Mouse (Mus musculus) stomach, embryonic 16.5 days (tissue): ENCODE results near the gene Olr1. TPM values are rescaled to one million over a fixed set of nuclear protein-coding genes. Genes with fewer than 3 reads are reported as not detected.
A peak's percentile ranks its signal among the peaks of the same experiment; 100 is the strongest.

ENCODE experiments used
- ATAC-seq: fragments of 200-750 bp; cut with Nextera tagmentation; 2 replicates; pipeline ENCODE4 v1.8.0; 2017; ENCODE audit warnings: moderate number of reproducible peaks, moderate TSS enrichment; ENCODE audit not compliant: insufficient read depth, low FRiP score
- H3K27ac ChIP-seq: fragments of 300-500 bp; sonication (generic); 2 replicates; pipeline ENCODE4 v1.5.1; 2014; ENCODE audit warnings: low read length
- H3K27me3 ChIP-seq: fragments of 300-500 bp; sonication (generic); 2 replicates; pipeline ENCODE4 v1.6.1; 2014; ENCODE audit warnings: low read length, control low read depth, mixed read lengths; ENCODE audit not compliant: control insufficient read depth, insufficient read depth
- H3K36me3 ChIP-seq: fragments of 300-500 bp; sonication (generic); 2 replicates; pipeline ENCODE4 v1.6.1; 2014; ENCODE audit warnings: low read length; ENCODE audit not compliant: control insufficient read depth, insufficient read depth
- H3K4me1 ChIP-seq: fragments of 300-500 bp; sonication (generic); 2 replicates; pipeline ENCODE4 v1.6.1; 2014; ENCODE audit warnings: low read length, control low read depth, mixed read lengths; ENCODE audit not compliant: control insufficient read depth, insufficient read depth
- H3K4me2 ChIP-seq: fragments of 300-500 bp; sonication (generic); 2 replicates; pipeline ENCODE4 v1.6.1; 2014; ENCODE audit warnings: low read depth, low read length, mixed read lengths
- H3K4me3 ChIP-seq: fragments of 300-500 bp; sonication (generic); replicated peaks from 2 replicates; pipeline ENCODE4 v1.5.1; 2014; ENCODE audit warnings: mild to moderate bottlenecking, low read length
- H3K9ac ChIP-seq: fragments of 300-500 bp; sonication (generic); 2 replicates; pipeline ENCODE4 v1.6.1; 2014; ENCODE audit warnings: low read length
- H3K9me3 ChIP-seq: fragments of 300-500 bp; sonication (generic); replicated peaks from 2 replicates; pipeline ENCODE4 v1.6.1; 2016; ENCODE audit warnings: low read length, control low read depth; ENCODE audit not compliant: control insufficient read depth
- WGBS: fragments of 180-500 bp; shearing (Covaris S2); extraction: QIAGEN DNeasy Blood & Tissue Kit; methylation state at CpG from one replicate; pipeline ENCODE4 v1.1.7; 2014; 5-methylcytosine and 5-hydroxymethylcytosine counted together
- polyA plus RNA-seq: library from polyadenylated mRNA; unstranded; fragments of >200 nt; fragmentation: Nextera tagmentation; extraction: Ambion mirVana; gene quantifications from 2 replicates; pipeline ENCODE4 v1.2.1, GENCODE M21; 2015

Olr1 gene
- polyA plus RNA-seq, 1 experiment from 2014 or later, result 0.15 TPM

DNA sequence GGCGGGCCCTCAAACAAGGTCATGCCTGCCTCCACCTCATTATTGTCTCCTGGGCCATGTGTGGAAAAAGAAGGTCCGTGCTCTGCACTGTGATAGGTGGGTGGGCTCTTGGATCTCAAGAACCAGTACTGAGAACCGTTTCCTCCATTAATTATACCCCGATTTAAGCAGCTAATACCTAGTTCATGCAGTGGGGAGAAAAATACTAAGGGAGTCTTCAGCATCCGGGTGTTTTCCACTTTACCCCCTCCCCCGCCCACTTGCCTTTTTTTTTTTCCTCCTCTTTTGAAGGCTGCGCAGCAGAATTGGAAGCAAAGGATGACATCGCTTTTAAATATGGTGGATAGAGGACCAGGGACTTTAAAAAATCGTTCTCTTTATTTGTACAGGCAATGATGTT is 27.1 kb upstream of the Olr1 start:
- H3K27ac ChIP-seq, result no peak overlapping the region
- H3K4me1 ChIP-seq, result peaks cover 18% of the 10 kb centered on the region
- no peaks in the 10 kb centered on the region for H3K27me3 ChIP-seq
- peak overlapping the region; percentile 88 for H3K4me3 ChIP-seq
- H3K36me3 ChIP-seq, result no peaks in the 10 kb centered on the region
- WGBS, result 14% methylated on average over 9 of the region's 9 CpGs
- ATAC-seq, result no peak
- peak overlapping the region; percentile 95 for H3K4me2 ChIP-seq
- H3K9me3 ChIP-seq, result no peaks in the 10 kb centered on the region
- peak overlapping the region; percentile 84 for H3K9ac ChIP-seq

DNA sequence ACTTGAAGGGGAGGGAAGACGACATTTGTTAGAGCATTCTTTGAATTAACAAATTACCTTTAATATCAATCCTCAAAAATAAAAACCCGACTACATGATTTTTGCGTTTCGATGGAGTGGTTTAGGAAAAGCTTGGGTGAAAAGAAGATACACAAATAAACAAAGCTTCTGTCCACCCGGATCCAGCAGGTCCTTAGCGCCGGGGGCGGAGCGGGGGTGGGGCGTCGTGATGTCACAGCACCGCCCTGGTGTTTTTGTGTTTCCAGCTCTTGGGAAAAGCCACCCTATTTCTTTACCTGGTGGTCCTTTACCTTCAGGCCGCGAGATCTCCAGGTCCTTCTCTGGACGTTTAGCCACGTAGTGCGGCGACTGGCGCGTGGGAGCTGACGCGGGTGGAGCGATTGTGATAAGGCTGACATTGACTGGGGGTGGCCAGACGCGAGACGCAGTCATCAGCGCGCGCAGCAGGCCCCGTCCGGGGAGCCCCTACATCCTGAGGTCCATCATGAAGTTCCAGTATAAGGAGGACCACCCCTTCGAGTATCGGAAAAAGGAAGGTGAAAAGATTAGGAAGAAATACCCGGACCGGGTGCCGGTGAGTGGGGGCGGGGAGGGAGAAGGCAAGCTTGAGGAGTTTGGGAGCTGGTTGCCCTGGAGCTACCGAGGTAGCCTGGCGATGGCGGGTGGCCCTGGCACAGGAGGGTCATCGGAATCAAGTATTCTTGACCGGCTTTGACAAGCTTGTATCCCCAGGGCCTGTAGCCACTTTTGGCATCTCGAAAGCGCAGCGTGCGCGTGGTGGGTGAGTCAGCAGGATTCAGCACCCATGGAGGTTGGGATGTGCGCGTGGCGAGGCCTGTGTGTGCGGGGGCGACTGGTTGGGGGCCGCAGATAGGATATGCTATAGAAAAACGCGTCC is 26.2 kb upstream of the Olr1 start, which contains the start of gene Gabarapl1:
Gene Gabarapl1 (plus strand): TSS at position 219 of the 919 bp plus-strand sequence.
- Histone ChIP-seq H3K27me3 (no peaks in the 10 kb centered on the region), H3K36me3 (no peaks in the 10 kb centered on the region), H3K9ac (peak within 1 kb of the TSS; percentile 84), H3K4me1 (peaks cover 18% of the 10 kb centered on the region), H3K4me2 (peak within 1 kb of the TSS; percentile 95), H3K4me3 (peak within 1 kb of the TSS; percentile 88), H3K9me3 (no peaks in the 10 kb centered on the region), H3K27ac (peak within 1 kb of the TSS; percentile 60)
- WGBS, result under 1% methylated on average over 55 of the region's 55 CpGs
- peak; percentile 85 for ATAC-seq

DNA sequence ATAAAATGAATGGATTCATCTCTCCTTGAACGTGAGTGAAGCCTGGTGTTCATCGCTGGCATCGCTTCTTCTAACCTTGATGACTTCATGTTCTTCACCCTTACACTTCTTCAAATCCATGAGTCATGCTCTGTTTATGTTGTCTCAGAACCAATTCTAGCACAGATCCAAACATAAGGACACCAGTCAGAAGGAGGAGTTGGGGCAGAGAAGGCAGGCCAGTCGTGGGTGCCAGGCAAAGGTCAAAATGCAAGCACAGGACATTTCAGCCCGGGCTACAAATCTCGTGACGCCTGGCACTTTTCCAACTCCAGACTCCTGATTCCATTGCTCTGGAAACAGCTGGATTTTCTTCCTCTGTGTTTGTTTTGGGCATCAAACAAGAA is 25.6 kb upstream of the Olr1 start:
- Histone ChIP-seq H3K4me3 (peak overlapping the region; percentile 88), H3K9me3 (no peaks in the 10 kb centered on the region), H3K4me1 (peaks cover 18% of the 10 kb centered on the region), H3K27ac (no peak overlapping the region; the same call in 1 of the 2 replicates), H3K27me3 (no peaks in the 10 kb centered on the region), H3K9ac (peak overlapping the region; percentile 84), H3K4me2 (peak overlapping the region; percentile 95), H3K36me3 (no peaks in the 10 kb centered on the region)
- ATAC-seq, result peak; percentile 38; the same call in 1 of the 2 replicates
- WGBS, result 25% methylated on average over 7 of the region's 7 CpGs

DNA sequence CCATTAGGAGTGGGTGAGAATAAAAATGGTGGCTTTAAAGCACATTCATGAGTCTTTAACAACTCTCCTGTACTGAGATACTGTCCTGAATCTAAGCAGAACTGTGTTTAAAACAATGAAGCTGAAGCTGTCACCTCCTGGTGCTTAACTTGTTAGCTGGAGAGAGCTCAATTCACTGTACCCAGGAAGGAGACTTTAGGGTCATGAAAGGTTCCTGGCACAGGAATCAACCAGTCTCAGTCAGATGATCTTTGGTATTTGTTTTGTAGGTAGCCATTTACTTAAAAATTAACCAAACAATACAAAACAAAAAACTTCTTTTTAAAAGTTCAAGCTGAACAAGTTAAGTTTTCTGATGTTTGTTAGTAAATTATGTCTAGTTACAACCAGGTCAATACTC is 23.3 kb upstream of the Olr1 start:
- no peaks in the 10 kb centered on the region for H3K9me3 ChIP-seq
- H3K27me3 ChIP-seq, result no peaks in the 10 kb centered on the region
- no peak overlapping the region for H3K4me3 ChIP-seq
- peaks cover 11% of the 10 kb centered on the region for H3K4me1 ChIP-seq
- H3K9ac ChIP-seq, result no peak overlapping the region
- ATAC-seq, result no peak
- no peak overlapping the region for H3K27ac ChIP-seq
- no peak overlapping the region for H3K4me2 ChIP-seq
- no peaks in the 10 kb centered on the region for H3K36me3 ChIP-seq

DNA sequence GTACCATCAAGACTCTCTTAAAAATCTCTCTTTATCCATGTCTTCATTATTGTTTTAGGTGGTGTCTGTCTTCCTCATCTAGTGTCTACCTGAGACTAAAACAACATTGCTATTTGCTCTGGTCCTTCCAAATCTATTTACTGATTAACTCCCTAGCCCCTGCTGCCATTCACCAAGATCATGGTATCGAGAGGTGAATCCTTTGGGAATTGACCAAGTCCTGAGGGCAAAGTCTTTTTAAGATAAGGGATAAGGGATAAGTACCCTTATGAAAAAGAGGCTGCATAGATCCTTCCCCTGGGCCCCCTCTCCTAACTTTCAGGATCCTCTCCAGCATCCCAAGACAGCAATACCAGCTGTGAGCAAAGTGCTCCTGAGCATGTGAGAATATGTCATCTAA is 22.6 kb upstream of the Olr1 start:
- Histone ChIP-seq H3K36me3 (no peaks in the 10 kb centered on the region), H3K4me1 (peaks cover 7% of the 10 kb centered on the region; the same call in 1 of the 2 replicates), H3K27ac (no peak overlapping the region), H3K4me2 (no peak overlapping the region), H3K27me3 (no peaks in the 10 kb centered on the region), H3K9ac (no peak overlapping the region), H3K9me3 (no peaks in the 10 kb centered on the region), H3K4me3 (no peak overlapping the region)
- 70% methylated on average over 1 of the region's 1 CpGs for WGBS
- no peak for ATAC-seq

DNA sequence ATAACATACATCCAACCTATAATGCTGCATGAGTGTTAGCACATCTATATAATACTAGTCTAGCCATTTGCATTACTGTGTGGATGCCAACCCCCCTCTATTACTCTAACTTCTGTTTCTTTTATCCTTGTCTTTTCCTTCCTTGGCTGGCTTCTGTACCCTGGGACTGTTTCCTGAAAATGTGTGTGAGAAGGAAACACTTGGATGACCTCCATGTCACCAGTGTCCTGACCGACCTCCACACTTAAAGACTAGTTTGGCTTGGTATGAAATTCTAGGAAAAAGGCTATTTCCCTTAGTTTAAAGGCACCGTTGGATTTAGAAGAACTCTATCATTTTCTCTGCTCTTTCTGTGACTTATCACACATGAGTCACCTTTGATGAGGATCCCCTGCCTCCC is 20.5 kb upstream of the Olr1 start:
- no peak for ATAC-seq
- WGBS, result 81% methylated on average over 2 of the region's 2 CpGs
- H3K4me1 ChIP-seq, result 0 out of 2 replicates have a peak, but pooled peaks cover under 1% of the 10 kb centered on the region
- no peak overlapping the region for H3K9ac ChIP-seq
- no peaks in the 10 kb centered on the region for H3K27me3 ChIP-seq
- H3K4me2 ChIP-seq, result no peak overlapping the region
- no peak overlapping the region for H3K4me3 ChIP-seq
- no peaks in the 10 kb centered on the region for H3K36me3 ChIP-seq
- no peaks in the 10 kb centered on the region for H3K9me3 ChIP-seq
- H3K27ac ChIP-seq, result no peak overlapping the region

DNA sequence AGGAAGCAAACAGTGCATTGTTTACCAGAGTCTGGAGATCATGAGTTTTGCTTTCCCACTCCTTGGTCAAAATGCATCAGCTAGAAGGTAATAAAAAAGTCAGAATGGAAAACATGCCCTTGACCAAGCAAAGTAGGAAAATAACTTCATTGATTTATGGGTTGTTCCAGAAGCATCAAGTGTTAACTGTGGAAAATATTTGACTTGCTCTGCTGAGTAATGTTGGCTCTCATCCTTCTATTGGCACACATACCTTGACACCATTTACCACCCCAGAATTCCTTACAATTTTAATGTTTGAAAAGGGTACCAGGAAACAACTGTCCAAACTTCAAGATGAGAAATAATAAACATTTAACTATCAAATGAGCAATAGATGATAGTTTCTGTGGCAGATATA is 19.1 kb upstream of the Olr1 start:
- H3K9me3 ChIP-seq, result no peaks in the 10 kb centered on the region
- ATAC-seq, result no peak

DNA sequence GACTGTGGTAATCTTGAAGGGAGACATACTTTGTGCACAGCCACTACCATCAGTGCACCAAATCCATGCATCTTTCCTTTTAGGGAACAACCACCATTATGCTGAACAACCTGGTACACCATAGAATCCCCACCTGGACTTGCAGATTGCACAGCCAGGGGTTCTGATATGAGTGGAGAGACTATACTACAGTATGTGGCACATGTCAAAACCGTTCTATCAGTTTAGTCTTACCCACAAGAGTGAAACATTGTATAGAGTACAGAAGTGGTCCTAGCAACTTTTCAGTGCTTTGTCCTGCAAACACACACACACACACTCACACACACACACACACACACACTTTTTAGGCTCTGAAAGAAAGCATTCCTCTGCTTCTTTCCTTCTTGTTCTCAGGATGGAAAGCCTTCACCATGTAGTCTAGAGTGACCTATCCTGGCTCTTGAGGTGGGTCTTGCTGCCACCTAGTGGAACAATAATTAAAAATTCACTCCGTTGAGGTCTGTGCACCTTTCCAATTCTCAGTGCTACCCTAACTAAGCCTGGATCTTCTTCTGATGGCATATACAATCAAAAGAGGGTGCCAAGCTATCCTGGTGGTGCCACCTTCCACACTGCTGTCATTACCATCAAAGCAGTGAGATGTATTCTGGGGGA is 10.9 kb upstream of the Olr1 start:
- ATAC-seq, result peak; percentile 68; the same call in 1 of the 2 replicates
- Histone ChIP-seq H3K27ac (no peak overlapping the region), H3K4me2 (no peak overlapping the region), H3K27me3 (no peaks in the 10 kb centered on the region), H3K9me3 (no peaks in the 10 kb centered on the region), H3K4me3 (no peak overlapping the region), H3K9ac (no peak overlapping the region), H3K36me3 (no peaks in the 10 kb centered on the region), H3K4me1 (peaks cover 12% of the 10 kb centered on the region)
- WGBS, result 45% methylated on average over 2 of the region's 2 CpGs

More for the DNA sequence above, 19.1 kb upstream of the Olr1 start:
- Histone ChIP-seq H3K27me3 (no peaks in the 10 kb centered on the region), H3K9ac (no peak overlapping the region), H3K36me3 (no peaks in the 10 kb centered on the region), H3K4me1 (no peaks in the 10 kb centered on the region), H3K4me2 (no peak overlapping the region), H3K4me3 (no peak overlapping the region), H3K27ac (no peak overlapping the region)

DNA sequence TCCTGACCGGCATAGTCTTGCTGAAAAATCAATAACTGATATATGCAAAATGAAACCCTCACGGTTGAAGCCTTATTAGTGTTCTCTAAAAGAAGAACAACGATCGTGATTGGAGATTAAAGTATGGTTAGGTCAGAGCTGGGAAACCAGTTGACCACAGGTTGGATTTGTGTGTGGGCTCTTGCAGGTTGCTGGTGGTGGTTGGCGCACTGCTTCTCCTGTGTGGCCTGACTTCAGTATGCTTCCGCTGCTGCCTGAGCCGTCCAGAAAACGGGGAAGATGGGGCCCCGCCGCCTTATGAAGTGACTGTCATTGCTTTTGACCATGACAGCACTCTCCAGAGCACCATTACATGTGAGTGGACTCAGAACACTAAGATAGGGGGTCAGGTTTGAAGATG is 9.4 kb upstream of the Olr1 start:
- H3K27ac ChIP-seq, result no peak overlapping the region
- 74% methylated on average over 10 of the region's 10 CpGs for WGBS
- no peak for ATAC-seq
- H3K9ac ChIP-seq, result no peak overlapping the region
- H3K4me2 ChIP-seq, result no peak overlapping the region
- no peaks in the 10 kb centered on the region for H3K36me3 ChIP-seq
- no peak overlapping the region for H3K4me3 ChIP-seq
- peaks cover 17% of the 10 kb centered on the region for H3K4me1 ChIP-seq
- no peaks in the 10 kb centered on the region for H3K27me3 ChIP-seq
- no peaks in the 10 kb centered on the region for H3K9me3 ChIP-seq
